Mouse (Mus musculus) G1E (cell line): ENCODE measurements around the gene Lclat1.

Source experiments
- CTCF ChIP-seq: IDR thresholded peaks from 2 replicates; pipeline ENCODE4 v1.5.1; 2012; ENCODE audit warnings: low read depth, low read length, inconsistent platforms, mixed read lengths
- GATA1 ChIP-seq: IDR thresholded peaks from 2 replicates; pipeline ENCODE4 v1.6.1; 2012; ENCODE audit warnings: borderline replicate concordance, low read length, inconsistent platforms, mixed read lengths
- TAL1 ChIP-seq: conservative IDR thresholded peaks from 2 replicates; pipeline ENCODE4 v1.6.1; 2012; ENCODE audit warnings: low read depth, low read length, inconsistent platforms, mixed read lengths

- TF ChIP-seq CTCF (no peak), GATA1 (no peak), TAL1 (no peak)
Measured at GRCm38 (mm10) chr17:73070466-73070865, 37.3 kb upstream of the Lclat1 start.
